Mouse (Mus musculus) small intestine, adult 2 months (tissue): ENCODE measurements around the gene Tigit.

ENCODE experiments used
- CTCF ChIP-seq: fragments of 200-500 bp; IDR thresholded peaks from 2 replicates; pipeline ENCODE4 v1.5.1; 2012; ENCODE audit warnings: low read depth, mild to moderate bottlenecking, control low read depth, inconsistent platforms, low read length, moderate library complexity, mixed read lengths; ENCODE audit not compliant: insufficient replicate concordance, insufficient read length; ENCODE audit errors: extremely low read depth
- POLR2A ChIP-seq: fragments of 200-500 bp; IDR thresholded peaks from 2 replicates; pipeline ENCODE4 v1.6.1; 2012; ENCODE audit warnings: low read depth, mild to moderate bottlenecking, control low read depth, inconsistent platforms, low read length, moderate library complexity

DNA sequence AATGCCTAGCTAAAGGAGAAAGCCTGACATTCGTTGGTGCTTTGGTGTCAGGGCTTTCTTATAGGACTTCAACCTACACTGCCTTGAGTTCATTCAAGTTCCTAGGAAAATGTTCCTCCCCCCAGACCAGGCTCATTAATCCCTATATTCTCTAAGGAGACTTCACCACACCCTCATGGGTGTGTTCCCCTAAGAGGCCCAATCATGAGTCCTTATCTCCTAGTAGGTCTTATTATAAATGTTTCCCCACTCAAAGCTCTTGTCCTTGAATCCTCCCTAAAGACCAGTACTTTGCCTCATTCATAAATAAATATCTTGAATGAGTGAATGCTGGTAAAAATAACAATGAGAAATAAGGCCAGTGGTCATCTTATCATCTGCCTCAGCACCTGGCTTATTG, 16.3 kb downstream of the Tigit start:
- TF ChIP-seq CTCF: no peak
- no peak for TF ChIP-seq POLR2A
